Mouse (Mus musculus) lung, embryonic 15.5 days (tissue): Measurements from ENCODE around the gene Ppt1. TPM values are rescaled to one million over a fixed set of nuclear protein-coding genes. Genes with fewer than 3 reads are reported as not detected.
A peak's percentile ranks its signal among the peaks of the same experiment; 100 is the strongest.

Experiments
- ATAC-seq: fragments of 200-750 bp; cut with Nextera tagmentation; 2 replicates; pipeline ENCODE4 v1.8.0; 2017; ENCODE audit warnings: moderate number of reproducible peaks, borderline replicate concordance; ENCODE audit not compliant: low FRiP score, low TSS enrichment; ENCODE audit errors: extremely low read depth
- H3K27ac ChIP-seq: fragments of 300-500 bp; sonication (generic); 2 replicates; pipeline ENCODE4 v1.5.1; 2015; ENCODE audit warnings: moderate library complexity, mild to moderate bottlenecking, inconsistent platforms
- H3K27me3 ChIP-seq: fragments of 300-500 bp; sonication (generic); 2 replicates; pipeline ENCODE4 v1.6.1; 2015; ENCODE audit warnings: inconsistent platforms
- H3K36me3 ChIP-seq: fragments of 300-500 bp; sonication (generic); 2 replicates; pipeline ENCODE4 v1.6.1; 2015; ENCODE audit warnings: inconsistent platforms
- H3K4me1 ChIP-seq: fragments of 300-500 bp; sonication (generic); 2 replicates; pipeline ENCODE4 v1.6.1; 2015; ENCODE audit warnings: inconsistent platforms
- H3K4me2 ChIP-seq: fragments of 300-500 bp; sonication (generic); 2 replicates; pipeline ENCODE4 v1.6.1; 2015; ENCODE audit warnings: inconsistent platforms, mild to moderate bottlenecking, moderate library complexity
- H3K4me3 ChIP-seq: fragments of 300-500 bp; sonication (generic); 2 replicates; pipeline ENCODE4 v1.5.1; 2015; ENCODE audit warnings: mild to moderate bottlenecking, inconsistent platforms
- H3K9ac ChIP-seq: fragments of 300-500 bp; sonication (generic); 2 replicates; pipeline ENCODE4 v1.6.1; 2015; ENCODE audit warnings: inconsistent platforms
- H3K9me3 ChIP-seq: fragments of 300-500 bp; sonication (generic); 2 replicates; pipeline ENCODE4 v1.6.1; 2016; ENCODE audit warnings: inconsistent platforms
- WGBS: fragments of 180-500 bp; shearing (Covaris S2); methylation state at CpG from one replicate; pipeline ENCODE4 v1.1.7; 2015; 5-methylcytosine and 5-hydroxymethylcytosine counted together
- polyA plus RNA-seq: library from polyadenylated mRNA; unstranded; fragments of >200 nt; fragmentation: Nextera tagmentation; extraction: Ambion mirVana; gene quantifications from 2 replicates; pipeline ENCODE4 v1.2.1, GENCODE M21; 2015

The Ppt1 gene
- polyA plus RNA-seq, 1 experiment from 2014 or later = 73.1 TPM

DNA sequence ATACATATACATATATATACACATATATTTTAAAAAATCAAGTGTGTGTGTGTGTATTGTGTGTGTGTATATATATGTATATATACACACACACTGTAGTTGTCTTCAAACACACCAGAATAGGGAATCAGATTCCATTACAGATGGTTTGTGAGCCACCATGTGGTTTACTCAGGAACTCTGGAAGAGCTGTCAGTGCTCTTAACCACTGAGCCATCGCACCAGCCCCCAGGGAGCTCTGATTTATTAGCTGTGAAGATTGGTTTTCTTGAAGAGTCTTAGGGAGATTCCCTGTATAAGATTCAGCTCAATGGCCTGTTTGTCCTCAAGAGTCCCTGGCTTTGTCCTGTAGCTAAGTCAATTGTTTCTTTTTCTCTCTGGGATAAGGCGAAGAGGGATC is 2.0 kb downstream of the Ppt1 start:
- no peak overlapping the region for H3K9ac ChIP-seq
- H3K4me1 ChIP-seq = peaks cover 5% of the 10 kb centered on the region
- no peak for ATAC-seq
- no peak overlapping the region for H3K27ac ChIP-seq
- H3K4me3 ChIP-seq = no peak overlapping the region
- peaks cover 6% of the 10 kb centered on the region for H3K36me3 ChIP-seq
- no peaks in the 10 kb centered on the region for H3K27me3 ChIP-seq
- H3K4me2 ChIP-seq = no peak overlapping the region
- no peaks in the 10 kb centered on the region for H3K9me3 ChIP-seq
- 80% methylated on average over 2 of the region's 2 CpGs for WGBS

DNA sequence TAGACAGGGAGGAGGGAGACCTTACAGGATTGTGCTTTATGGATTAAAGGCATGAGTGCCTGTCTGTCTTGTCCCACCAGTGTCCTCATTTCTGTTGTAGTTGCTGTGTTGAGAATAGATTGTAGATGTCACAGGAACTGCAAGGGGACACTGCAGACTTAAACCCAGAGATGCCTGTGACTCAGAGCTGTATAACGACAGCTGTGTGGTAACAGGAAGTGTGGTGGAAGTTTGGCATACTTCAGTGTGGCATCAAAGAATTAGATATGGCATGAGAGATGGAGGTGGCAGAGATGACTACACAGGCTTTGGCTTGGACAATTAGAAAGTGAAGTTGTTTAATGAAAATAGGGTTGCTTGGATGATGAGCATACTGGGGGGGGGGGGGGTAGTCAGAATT is 2.4 kb downstream of the Ppt1 start:
- ATAC-seq = no peak
- no peak overlapping the region for H3K4me2 ChIP-seq
- no peak overlapping the region for H3K9ac ChIP-seq
- H3K4me1 ChIP-seq = peaks cover 5% of the 10 kb centered on the region
- H3K27me3 ChIP-seq = no peaks in the 10 kb centered on the region
- WGBS = 50% methylated on average over 1 of the region's 1 CpGs
- H3K9me3 ChIP-seq = no peaks in the 10 kb centered on the region
- no peak overlapping the region for H3K27ac ChIP-seq
- H3K4me3 ChIP-seq = no peak overlapping the region
- peaks cover 6% of the 10 kb centered on the region for H3K36me3 ChIP-seq

DNA sequence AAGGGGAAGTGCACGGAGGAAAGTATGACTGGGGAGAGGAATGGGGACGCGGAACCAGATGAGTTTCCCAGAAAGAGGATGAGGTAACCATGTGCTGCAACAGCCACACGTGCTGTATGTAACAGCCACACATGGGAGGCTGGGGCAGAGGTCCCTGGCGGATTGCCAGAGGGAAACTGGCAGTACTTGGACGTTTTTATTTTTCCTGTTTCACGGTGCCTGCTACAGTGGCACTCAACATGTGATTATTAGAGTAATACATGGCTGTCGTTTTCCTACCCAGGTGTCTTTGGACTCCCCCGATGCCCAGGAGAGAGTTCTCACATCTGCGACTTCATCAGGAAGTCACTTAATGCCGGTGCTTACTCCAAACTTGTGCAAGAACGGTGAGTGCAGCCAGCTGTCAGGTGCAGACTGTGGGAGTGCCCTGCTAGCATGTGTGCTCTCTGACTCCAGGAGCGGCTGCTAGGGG is 12.1 kb downstream of the Ppt1 start:
- H3K9ac ChIP-seq = no peak overlapping the region
- H3K9me3 ChIP-seq = no peaks in the 10 kb centered on the region
- H3K36me3 ChIP-seq = peaks cover 44% of the 10 kb centered on the region
- no peaks in the 10 kb centered on the region for H3K27me3 ChIP-seq
- no peaks in the 10 kb centered on the region for H3K4me1 ChIP-seq
- no peak for ATAC-seq
- no peak overlapping the region for H3K4me3 ChIP-seq
- 65% methylated on average over 13 of the region's 13 CpGs for WGBS
- H3K4me2 ChIP-seq = no peak overlapping the region
- H3K27ac ChIP-seq = no peak overlapping the region

DNA sequence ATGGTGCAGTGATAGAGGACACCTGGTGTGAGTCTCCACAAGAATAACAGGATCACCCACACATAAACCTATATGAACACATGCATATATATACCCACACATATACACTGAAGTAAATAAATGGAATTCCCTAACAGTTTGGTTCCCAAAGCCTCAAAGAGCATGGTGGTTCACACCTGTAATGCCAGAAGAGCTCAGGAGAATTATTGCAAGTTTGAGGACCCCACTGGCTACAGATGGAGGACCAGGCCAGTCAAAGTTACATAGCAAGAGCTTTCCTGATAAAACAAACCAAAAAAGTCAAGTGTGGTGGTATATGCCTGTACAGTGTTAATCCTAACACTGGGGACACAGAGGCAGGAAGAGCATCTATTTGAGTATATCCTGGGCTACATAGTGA is 15.5 kb downstream of the Ppt1 start:
- H3K4me1 ChIP-seq = no peaks in the 10 kb centered on the region
- H3K9me3 ChIP-seq = no peaks in the 10 kb centered on the region
- H3K4me3 ChIP-seq = no peak overlapping the region
- peaks cover 58% of the 10 kb centered on the region for H3K36me3 ChIP-seq
- no peak overlapping the region for H3K4me2 ChIP-seq
- no peak for ATAC-seq
- H3K27me3 ChIP-seq = no peaks in the 10 kb centered on the region
- H3K27ac ChIP-seq = no peak overlapping the region
- no peak overlapping the region for H3K9ac ChIP-seq

DNA sequence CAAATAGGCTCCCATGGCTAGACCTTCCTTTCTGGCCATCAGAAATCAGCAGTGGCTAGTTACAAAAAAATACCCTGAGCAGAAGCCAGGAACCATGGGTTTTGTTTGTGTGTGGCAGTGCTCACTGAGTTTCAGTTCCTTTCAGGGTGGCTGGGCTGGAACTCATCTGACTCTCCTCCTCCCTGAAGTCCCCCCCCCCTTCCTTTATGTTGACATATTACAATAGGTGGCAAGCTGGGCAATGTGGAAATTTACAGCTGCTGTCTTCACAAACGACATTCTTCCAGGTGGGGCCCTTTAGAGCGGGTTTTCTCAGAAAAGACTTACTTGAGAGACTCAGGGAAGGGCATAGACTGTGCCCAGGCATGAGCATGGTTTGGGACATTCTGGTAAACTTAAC is 17.6 kb downstream of the Ppt1 start:
- H3K9me3 ChIP-seq = no peaks in the 10 kb centered on the region
- peaks cover 63% of the 10 kb centered on the region for H3K36me3 ChIP-seq
- no peaks in the 10 kb centered on the region for H3K4me1 ChIP-seq
- H3K4me2 ChIP-seq = no peak overlapping the region
- no peak overlapping the region for H3K27ac ChIP-seq
- no peak overlapping the region for H3K9ac ChIP-seq
- no peak overlapping the region for H3K4me3 ChIP-seq
- ATAC-seq = no peak
- WGBS = 49% methylated on average over 2 of the region's 2 CpGs
- no peaks in the 10 kb centered on the region for H3K27me3 ChIP-seq

DNA sequence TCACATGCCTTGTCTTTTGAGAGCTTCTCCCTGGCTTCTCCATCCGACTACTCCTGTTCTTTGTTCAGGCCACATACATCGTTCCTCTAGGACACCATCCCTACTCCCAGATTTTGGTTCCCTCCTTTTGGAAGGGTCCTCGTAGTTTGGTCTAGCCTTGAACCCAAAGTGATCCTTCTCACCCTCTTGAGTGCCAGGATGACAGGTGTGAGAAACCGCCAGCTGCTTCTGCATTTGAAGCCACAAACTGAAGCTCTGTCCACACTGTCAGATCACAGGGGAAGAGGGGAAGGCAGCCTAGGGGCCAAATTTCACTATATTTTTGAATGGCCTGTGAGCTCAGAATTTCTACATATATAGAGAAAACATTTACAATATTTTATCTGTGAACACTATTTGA is 18.7 kb downstream of the Ppt1 start:
- Histone ChIP-seq H3K27ac (no peak overlapping the region), H3K36me3 (peaks cover 59% of the 10 kb centered on the region)
- WGBS = 89% methylated on average over 4 of the region's 4 CpGs

DNA sequence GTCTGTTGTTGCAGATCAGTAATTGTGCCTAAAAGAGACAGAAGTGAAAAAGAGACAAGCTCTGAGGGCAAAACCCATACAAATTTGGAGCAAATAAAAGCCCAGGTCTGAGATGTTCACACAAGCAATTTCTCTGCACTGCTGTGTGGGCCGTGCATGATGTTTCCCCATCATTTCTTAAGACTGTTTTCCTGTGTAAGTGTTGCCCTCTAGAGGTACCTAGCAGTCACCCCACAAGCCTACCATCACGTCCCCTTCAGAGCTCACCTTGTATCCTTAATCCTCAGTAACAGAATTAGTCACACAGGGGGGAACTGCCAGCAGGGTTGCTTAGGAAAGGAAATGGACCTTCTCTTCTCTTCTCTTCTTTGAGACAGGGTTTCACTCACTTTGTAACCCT is 21.9 kb downstream of the Ppt1 start:
- Histone ChIP-seq H3K36me3 (peaks cover 69% of the 10 kb centered on the region), H3K4me2 (no peak overlapping the region), H3K9ac (no peak overlapping the region), H3K27ac (no peak overlapping the region), H3K9me3 (no peaks in the 10 kb centered on the region), H3K4me3 (no peak overlapping the region), H3K4me1 (no peaks in the 10 kb centered on the region), H3K27me3 (no peaks in the 10 kb centered on the region)
- 51% methylated on average over 2 of the region's 2 CpGs for WGBS
- ATAC-seq = no peak

More for the DNA sequence above, 18.7 kb downstream of the Ppt1 start:
- no peak overlapping the region for H3K4me2 ChIP-seq
- no peaks in the 10 kb centered on the region for H3K27me3 ChIP-seq
- H3K9ac ChIP-seq = no peak overlapping the region
- H3K9me3 ChIP-seq = no peaks in the 10 kb centered on the region
- H3K4me1 ChIP-seq = no peaks in the 10 kb centered on the region
- H3K4me3 ChIP-seq = no peak overlapping the region
- no peak for ATAC-seq

DNA sequence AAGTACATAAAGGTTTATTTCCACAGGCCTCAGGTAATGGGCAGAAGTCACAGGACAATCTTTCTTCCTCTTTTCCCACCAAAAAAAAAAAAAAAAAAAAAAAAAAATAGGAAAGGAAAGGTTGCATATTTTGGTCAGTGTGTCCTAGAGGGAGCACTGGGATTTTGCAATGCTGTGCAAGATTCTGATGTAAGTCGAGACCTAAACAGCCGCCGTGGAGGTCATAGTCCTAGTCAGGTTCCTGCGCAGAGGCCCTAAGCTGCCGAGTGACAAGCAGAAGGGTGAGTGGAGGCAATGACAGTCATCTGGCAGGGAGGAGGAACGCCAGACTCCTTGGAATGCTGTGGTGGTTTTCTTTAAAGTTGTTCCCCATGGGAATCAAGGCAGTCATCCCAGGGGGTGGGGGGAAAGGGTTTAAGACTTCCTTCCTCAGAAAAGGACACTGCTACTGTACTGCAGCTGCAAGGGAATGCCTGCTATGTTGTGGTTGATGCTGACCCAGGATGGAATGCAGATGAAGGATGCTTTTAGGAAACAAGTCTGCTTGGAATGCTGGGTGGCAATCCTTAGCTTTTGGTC is 23.1 kb downstream of the Ppt1 start:
- Histone ChIP-seq H3K9me3 (no peaks in the 10 kb centered on the region), H3K4me3 (no peak overlapping the region), H3K4me1 (no peaks in the 10 kb centered on the region), H3K4me2 (no peak overlapping the region), H3K36me3 (peaks cover 79% of the 10 kb centered on the region), H3K27ac (no peak overlapping the region), H3K27me3 (no peaks in the 10 kb centered on the region), H3K9ac (no peak overlapping the region)
- WGBS = 65% methylated on average over 6 of the region's 6 CpGs
- peak; percentile 19; the same call in 1 of the 2 replicates for ATAC-seq

DNA sequence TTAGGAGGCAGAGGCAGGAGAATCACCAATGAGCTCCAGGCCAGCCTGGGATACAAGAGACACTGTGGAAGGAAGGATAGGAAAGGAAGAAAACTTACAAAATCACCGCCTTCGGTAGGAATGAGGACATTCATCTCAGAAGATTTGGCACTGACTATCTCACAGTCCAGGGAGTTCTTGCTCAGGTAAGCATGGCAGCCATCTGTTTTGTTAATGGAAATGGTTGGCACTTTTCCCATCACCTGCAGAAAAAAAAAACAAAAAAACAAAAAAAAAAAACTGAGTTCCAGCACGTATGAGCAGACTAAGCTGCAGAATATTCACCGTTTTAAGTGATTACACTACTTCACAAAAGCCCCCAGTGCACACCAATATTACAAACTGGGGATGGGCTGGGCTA is 25.8 kb downstream of the Ppt1 start:
- ATAC-seq = no peak
- no peaks in the 10 kb centered on the region for H3K4me1 ChIP-seq
- H3K4me3 ChIP-seq = no peak overlapping the region
- 91% methylated on average over 4 of the region's 4 CpGs for WGBS
- H3K27me3 ChIP-seq = no peaks in the 10 kb centered on the region
- H3K36me3 ChIP-seq = peaks cover 85% of the 10 kb centered on the region
- H3K9me3 ChIP-seq = no peaks in the 10 kb centered on the region
- no peak overlapping the region for H3K9ac ChIP-seq
- H3K27ac ChIP-seq = no peak overlapping the region
- no peak overlapping the region for H3K4me2 ChIP-seq

DNA sequence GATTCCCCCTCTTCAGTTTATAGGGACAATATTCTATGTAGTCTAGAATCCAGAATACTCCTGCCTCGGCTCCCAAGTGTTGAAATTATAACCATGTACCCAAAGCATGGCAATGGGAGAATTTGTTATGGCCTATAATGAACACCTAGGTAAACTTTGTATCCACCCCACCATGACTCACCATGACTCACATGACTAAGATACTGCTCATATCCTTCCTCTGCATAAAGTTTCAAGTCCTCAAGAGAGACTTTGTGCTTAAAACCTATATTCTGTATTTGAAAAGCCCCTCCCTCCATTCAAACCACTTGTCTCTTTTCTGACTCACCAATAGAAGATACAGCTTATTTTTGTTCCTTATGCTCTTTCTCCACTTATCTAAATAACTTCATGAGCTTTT is 32.0 kb downstream of the Ppt1 start:
- Histone ChIP-seq H3K4me3 (no peak overlapping the region), H3K36me3 (peaks cover 80% of the 10 kb centered on the region), H3K27me3 (no peaks in the 10 kb centered on the region), H3K4me1 (no peaks in the 10 kb centered on the region), H3K9me3 (no peaks in the 10 kb centered on the region), H3K9ac (no peak overlapping the region), H3K27ac (no peak overlapping the region), H3K4me2 (no peak overlapping the region)
- ATAC-seq = no peak
- 92% methylated on average over 1 of the region's 1 CpGs for WGBS

DNA sequence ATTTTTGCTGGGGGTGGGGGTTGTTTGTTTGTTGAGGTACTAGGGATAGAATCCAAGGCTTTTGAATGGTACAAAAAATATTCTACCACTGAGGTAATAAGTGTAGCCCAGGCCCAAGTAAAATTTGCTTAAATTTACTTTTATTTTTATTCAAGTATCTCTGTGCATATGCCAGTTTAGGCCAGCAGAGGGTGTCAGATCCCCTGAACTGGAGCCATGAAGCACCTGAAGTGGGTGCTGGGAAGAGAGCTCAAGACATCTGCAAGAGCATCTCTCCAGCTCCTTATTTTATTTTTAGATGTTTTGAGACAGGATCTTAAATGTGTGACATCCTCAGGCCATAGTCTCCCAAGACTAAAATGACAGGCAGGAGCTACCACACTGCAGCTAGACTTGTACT is 34.0 kb downstream of the Ppt1 start:
- peaks cover 61% of the 10 kb centered on the region for H3K36me3 ChIP-seq
- H3K9me3 ChIP-seq = no peaks in the 10 kb centered on the region
- no peak overlapping the region for H3K4me3 ChIP-seq
- H3K27ac ChIP-seq = no peak overlapping the region
- no peak overlapping the region for H3K9ac ChIP-seq
- no peak overlapping the region for H3K4me2 ChIP-seq
- no peak for ATAC-seq
- H3K4me1 ChIP-seq = no peaks in the 10 kb centered on the region
- no peaks in the 10 kb centered on the region for H3K27me3 ChIP-seq

DNA sequence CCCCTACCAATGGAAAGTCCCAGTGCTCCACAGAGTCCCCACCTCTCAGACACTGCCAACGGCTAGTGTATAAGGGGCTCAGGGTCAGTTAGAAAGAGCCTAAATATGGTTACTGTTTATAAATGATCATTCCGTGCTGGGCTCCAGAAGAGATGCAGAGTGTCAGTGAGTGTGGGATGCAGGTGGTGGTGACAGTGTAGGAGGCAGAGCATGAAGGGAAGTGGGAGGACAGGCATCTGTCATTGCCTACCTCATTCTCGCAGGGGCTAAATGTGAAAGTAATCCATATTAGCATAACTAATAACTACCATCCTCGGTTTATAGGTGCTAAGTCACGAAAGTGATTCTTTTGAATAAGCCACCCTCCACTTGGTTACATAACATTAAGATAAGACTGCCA is 34.7 kb downstream of the Ppt1 start:
- Histone ChIP-seq H3K9me3 (no peaks in the 10 kb centered on the region), H3K4me2 (no peak overlapping the region), H3K27ac (no peak overlapping the region), H3K27me3 (no peaks in the 10 kb centered on the region), H3K36me3 (peaks cover 54% of the 10 kb centered on the region), H3K4me1 (no peaks in the 10 kb centered on the region), H3K9ac (no peak overlapping the region), H3K4me3 (no peak overlapping the region)
- WGBS = 77% methylated on average over 5 of the region's 5 CpGs
- ATAC-seq = no peak

DNA sequence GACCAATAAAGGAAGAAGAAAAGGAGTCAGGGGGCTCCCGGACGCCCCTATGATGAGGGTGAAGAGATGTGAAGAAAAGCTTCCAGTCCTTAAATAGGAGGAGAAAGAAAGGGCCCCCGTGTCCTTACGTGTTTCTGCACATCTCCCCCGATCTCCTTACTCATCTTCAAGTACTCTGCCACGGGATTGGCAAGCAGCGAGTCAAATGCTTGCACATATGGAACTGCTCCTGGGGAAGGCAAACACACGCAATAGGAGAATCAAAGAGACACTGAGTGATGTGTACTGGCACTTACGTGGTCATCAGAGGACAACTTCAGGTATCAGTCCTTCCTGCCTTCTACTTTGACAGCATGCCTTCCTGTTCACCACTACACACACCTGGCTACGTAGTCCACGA is 35.2 kb downstream of the Ppt1 start:
- H3K4me1 ChIP-seq = no peaks in the 10 kb centered on the region
- H3K27me3 ChIP-seq = no peaks in the 10 kb centered on the region
- no peak overlapping the region for H3K9ac ChIP-seq
- 89% methylated on average over 11 of the region's 11 CpGs for WGBS
- ATAC-seq = no peak
- H3K4me2 ChIP-seq = no peak overlapping the region
- H3K36me3 ChIP-seq = peaks cover 49% of the 10 kb centered on the region
- no peak overlapping the region for H3K27ac ChIP-seq
- H3K4me3 ChIP-seq = no peak overlapping the region
- no peaks in the 10 kb centered on the region for H3K9me3 ChIP-seq
